Mouse (Mus musculus) frontal cortex, adult 2 months (tissue): Measurements from ENCODE around the gene Gdf1. TPM values are rescaled to one million over a fixed set of nuclear protein-coding genes. Genes with fewer than 3 reads are reported as not detected.

Experiments
- DNase-seq, 2 experiments: peaks; one replicate each; pipeline ENCODE4 v3.0.0; 2022; ENCODE audit warnings: low spot score in 1 of 2; ENCODE audit errors: extremely low spot score in 1 of 2
- polyA plus RNA-seq: library from polyadenylated mRNA; depleted of rRNA; stranded (reverse); fragments of >200 nt; gene quantifications from 2 replicates; pipeline ENCODE4 v1.2.3, GENCODE M21; 2012; rRNA removed

The Gdf1 gene
- polyA plus RNA-seq, 1 experiment, result 34.8 TPM

DNA sequence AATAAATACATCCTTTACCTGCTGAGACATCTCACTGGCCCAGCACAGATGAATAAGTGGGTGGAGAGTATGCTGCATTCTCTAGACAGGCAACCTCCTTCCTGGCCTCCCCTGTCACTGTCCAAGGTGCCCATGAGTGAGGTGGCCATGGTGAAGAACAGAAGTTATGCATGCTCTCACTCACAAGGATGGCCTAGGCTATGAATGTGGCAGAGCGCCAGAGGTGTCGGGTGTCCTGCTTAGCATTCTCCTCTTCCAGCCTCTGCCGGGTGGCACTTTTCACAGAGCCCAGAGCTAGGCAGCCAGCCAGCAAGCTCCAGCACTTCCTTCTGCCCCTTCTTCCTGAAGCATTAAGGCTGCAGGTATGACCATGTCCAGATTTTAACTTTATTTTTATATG, 29.8 kb downstream of the Gdf1 start:
- no peak for DNase-seq

DNA sequence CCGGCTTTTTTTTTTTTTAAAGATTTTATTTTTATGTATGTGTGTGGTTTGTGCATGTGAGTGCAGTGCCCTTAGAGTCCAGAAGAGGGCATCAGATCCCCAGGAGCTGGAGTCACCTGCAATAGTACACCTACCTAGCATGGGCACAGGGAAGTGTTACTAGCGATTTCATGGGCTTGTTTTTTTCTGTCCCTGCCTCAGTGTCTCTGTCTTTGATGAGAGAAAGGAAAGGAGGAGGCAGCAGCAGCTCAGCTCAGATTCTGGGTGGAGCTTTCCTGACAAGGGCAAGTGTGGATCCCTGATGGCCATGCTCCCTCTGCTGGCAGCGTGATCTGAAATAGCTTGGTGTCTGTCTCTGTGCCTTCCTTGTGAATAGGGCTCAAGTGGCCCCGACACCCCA, 31.2 kb downstream of the Gdf1 start:
- DNase-seq, result no peak

DNA sequence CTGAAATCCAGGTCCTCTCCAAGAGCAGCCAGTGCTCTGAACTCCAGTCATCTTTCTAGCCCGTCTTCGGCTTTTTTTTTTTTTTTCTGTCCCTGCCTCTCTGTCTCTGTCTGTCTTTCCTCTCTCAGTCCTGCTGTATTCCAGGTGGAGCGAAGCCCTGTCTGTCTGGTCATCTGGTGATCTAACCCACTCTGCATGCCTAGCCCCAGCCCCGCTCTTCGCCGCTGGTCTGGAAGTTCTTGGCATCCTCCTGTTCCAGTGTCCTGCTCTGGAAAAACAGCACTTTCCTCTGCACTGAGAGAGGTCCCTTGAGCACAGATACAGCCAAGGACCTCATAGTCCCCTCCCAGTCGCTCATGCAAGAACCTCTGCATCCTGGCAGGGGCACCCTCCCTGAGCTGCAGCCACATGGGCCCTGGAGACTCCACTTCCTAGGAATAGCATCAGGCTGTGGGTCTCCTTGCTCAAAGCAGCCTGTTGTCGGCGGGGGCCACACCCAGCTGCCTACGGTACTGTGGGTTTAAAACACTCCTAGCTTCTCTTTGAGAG, 31.9 kb downstream of the Gdf1 start:
- no peak for DNase-seq

DNA sequence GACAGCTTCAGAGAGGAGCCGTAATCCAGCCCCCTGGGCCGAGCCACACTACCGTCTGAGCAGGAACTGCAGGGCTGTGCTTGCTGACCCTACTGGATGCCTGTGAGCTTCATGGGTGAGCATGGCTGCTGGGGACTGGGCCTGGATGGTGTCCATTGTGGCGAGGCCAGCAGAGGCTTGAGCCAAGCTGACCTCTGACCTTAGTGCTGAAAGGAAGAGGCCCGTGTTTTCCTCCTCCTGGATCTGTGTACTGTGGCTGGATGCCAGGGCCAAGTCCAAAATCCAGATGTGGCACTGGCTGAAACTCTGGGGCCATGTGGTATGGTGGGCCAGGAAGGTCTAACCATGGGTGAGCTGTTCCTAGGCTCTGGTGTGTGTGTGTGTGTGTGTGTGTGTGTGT, 34.4 kb downstream of the Gdf1 start:
- DNase-seq, result no peak

DNA sequence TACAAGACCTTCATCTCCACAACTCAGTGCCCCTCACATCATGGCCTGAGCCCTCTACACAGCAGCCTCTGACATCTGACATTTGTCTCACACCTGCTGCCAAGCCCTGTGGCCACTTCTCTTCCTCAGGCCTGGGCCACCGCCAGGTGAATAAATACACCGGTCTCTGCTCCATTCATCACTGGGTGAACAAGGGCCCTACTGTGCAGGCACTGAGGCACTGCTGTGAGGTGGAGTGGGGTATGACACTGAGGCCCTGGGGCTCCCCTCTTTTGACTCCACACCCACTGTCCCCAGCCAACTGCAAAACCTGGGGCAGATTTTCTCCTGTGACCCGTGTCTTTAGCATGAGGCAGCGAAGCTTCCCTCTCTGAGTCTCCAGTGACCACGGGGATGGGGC, 37.0 kb downstream of the Gdf1 start:
- no peak for DNase-seq

DNA sequence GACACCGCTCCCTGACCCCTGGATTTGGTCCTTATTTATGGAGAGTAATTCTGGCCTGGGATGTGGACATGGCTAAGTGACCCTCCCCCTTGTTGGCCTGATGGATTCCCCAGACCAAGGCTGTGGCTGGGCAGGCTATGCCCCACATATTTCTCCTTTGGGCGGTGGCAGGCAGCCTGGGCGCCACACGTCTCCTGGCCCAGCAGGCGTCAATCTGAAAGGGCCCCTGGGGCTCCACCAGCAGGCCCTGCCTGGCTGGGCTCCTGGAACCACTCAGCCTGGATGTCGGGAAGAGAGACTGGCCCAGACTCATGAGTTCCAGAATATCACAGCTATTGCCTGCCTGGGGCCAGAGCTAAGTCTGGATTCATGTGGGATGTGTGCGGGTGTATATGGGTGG, 40.9 kb downstream of the Gdf1 start:
- DNase-seq, result no peak

DNA sequence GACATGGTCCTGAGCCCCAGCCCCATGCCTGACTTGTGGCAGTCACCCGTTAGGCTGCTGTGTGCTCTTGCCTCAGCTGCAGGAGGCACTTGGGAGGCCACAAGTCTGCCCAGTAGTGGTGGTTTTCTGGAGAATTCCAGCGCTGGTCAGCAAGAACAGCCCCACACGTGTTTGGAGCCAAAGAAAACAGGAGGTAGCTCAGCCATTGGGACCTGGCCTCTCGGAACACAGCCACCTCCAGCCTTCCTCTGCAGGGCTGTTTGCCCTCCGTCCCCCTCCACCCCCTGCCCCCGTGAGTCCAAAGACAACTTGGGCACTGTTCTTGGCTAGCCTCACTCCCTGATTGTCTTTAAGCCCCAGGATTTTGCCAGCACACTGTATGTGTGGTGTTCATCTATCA, 42.3 kb downstream of the Gdf1 start:
- DNase-seq, result no peak

DNA sequence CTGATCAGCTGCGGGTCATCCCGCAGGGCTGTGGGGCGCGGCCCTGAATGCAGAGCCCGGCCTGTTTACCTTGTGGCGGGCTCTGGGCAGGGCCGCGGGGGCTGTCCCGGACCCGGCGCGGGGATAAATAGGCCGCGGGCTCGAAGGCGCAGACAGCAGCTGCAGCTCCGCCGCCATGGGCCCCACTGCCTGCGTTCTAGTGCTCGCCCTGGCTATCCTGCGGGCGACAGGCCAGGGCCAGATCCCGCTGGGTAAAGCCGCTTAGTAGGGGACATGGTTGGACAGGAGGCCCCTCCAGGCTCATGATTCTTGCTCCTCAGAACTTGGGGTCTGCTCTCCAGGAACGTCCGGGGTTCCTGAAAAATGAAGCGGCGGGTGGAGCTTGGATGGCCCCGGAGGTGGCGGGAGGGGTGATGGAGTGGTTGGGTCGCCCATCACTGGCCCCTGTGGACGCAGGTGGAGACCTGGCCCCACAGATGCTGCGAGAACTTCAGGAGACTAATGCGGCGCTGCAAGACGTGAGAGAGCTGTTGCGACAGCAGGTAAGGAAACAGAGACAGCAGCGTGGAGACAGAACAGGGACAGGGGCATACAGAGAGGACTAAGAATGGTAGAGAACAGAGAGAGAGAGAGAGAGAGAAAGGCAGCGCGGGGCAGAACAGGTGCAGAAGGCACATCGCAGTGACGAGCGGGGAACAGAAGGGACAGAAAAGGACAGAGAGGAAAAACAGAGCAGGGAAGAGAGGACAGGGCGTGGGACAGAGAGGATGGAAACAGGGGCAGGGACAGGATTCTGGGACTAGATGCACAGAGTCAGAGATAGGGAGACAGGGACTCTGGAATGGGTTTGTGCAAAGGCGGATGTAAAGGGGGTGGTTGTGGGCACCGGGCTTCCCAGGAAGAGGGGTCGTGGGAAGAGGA, 44.0 kb downstream of the Gdf1 start, which contains the start of gene Comp:
Gene Comp (plus strand): TSS at position 162 of the 921 bp plus-strand sequence.
- no peak for DNase-seq

DNA sequence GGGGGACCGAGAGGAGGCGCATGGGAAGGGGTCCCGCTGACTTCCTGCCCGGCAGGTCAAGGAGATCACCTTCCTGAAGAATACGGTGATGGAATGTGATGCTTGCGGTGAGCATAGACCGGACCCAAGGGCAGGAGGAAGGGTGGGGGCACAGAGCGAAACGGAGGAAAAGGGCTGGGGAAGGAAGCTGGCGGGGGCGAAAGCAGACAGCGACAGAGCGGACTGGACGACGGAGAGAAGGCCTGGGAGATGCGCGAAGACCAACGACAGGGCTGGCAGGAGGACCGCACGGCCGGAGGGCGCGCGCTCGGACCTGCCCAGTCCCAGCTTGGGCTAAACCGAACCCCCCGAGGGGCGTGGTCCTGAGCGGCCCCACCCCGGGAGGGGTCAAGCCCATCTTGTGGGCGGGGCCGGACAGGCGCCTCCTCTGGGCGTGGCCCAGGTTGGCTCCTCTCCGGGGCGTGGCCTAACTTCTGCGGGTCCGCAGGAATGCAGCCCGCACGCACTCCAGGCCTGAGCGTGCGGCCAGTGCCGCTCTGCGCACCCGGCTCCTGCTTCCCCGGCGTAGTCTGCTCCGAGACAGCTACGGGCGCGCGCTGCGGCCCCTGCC, 44.8 kb downstream of the Gdf1 start:
- peak in 1 of 2 experiments; percentile 30 for DNase-seq

DNA sequence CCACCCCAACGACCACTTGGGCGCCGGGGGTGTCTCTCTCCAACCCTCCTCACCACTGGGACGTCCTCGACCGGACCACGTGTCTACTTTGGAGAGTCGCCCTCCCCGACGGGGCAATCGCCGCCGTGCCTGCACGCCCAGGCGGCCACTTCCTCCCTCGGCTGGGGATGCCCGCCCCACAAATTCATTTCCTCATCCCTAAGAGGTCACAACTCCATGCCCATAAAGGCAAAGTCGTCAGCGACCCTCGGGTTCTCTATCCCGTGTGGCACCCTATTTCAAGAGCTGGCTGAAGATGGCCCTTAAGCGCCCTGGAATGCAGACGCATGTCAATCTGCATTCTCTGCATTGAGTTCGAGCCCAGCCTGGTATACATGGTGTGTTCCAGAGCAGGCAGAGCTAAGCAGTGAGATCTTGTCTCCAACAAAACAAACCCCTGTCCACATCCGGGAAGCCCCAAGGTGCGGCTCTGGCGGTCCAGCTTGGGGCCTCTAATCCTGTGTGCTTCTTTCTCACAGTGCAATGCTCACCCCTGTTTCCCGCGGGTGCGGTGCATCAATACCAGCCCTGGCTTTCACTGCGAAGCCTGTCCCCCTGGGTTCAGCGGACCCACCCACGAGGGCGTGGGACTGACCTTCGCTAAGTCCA, 45.7 kb downstream of the Gdf1 start:
- no peak for DNase-seq

DNA sequence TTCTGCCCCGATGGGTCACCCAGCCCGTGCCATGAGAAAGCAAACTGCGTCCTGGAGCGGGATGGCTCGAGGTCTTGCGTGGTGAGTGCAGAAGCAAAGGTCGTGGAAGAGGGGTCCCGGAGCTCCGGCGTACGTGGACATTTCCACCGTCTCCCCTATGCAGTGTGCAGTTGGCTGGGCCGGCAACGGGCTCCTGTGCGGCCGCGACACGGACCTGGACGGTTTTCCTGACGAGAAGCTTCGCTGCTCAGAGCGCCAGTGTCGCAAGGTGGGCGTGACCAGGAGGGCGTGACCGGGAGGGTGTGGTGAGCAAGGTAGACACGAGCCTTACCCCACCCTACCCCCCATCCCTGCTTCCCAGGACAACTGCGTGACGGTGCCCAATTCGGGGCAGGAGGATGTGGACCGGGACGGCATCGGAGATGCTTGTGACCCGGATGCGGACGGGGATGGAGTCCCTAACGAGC, 46.7 kb downstream of the Gdf1 start:
- no peak for DNase-seq

DNA sequence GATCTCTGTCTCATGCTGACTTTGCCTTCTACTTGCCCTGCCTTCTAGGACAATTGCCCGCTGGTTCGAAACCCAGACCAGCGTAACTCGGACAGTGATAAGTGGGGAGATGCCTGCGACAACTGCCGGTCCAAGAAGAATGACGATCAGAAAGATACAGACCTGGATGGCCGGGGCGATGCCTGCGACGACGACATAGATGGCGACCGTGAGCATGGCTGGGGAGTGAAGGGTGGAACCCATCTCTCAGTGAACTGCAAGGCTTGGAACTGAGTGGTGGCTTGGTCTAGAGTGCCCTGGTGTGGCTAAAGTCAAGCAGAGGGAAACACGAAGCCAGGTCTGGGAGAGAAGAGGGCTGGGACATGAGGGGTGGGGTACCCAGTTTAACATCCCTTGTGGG, 47.4 kb downstream of the Gdf1 start:
- no peak for DNase-seq

DNA sequence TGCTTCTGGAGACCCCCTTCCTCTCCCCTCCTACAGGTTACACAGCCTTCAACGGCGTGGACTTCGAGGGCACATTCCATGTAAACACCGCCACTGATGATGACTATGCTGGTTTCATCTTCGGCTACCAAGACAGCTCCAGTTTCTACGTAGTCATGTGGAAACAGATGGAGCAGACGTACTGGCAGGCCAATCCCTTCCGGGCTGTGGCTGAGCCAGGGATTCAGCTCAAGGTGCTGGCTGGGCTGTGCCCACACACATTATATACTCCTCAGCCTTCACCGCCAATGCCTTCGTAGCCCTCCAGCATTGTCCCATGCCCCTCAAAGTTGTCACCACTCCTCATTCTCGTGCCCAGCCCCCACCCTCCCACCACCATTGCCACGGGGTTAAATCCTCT, 50.5 kb downstream of the Gdf1 start:
- DNase-seq, result peak in 1 of 2 experiments; percentile 36

Other genes starting within 250 kb of the Gdf1 start
- gene Hapln4, start 246.4 kb upstream of the Gdf1 start, polyA plus RNA-seq, result 34.8 and 43.9 TPM in 2 replicates
- 98.8 and 102 TPM in 2 replicates for gene Ncan, start 208.9 kb upstream of the Gdf1 start, polyA plus RNA-seq
- gene Nr2c2ap, start 198.5 kb upstream of the Gdf1 start, polyA plus RNA-seq, result 23.7 and 23.8 TPM in 2 replicates
- gene Rfxank, start 190.7 kb upstream of the Gdf1 start, polyA plus RNA-seq, result 18.6 and 18.7 TPM in 2 replicates
- 99.2 and 100 TPM in 2 replicates for gene Borcs8, start 190.3 kb upstream of the Gdf1 start, polyA plus RNA-seq
- gene Mef2b, start 190.1 kb upstream of the Gdf1 start, polyA plus RNA-seq, result 0.34 and 0.65 TPM in 2 replicates
- gene Tmem161a, start 157.5 kb upstream of the Gdf1 start, polyA plus RNA-seq, result 83.3 and 108 TPM in 2 replicates
- gene Slc25a42, start 117.5 kb upstream of the Gdf1 start, polyA plus RNA-seq, result 51.0 and 51.3 TPM in 2 replicates
- 102 and 116 TPM in 2 replicates for gene Sugp2, start 95.6 kb upstream of the Gdf1 start, polyA plus RNA-seq
- gene Armc6, start 95.4 kb upstream of the Gdf1 start, polyA plus RNA-seq, result 44.0 and 45.6 TPM in 2 replicates
- gene Homer3, start 47.0 kb upstream of the Gdf1 start, polyA plus RNA-seq, result 18.2 and 18.5 TPM in 2 replicates
- gene Ddx49, start 27.3 kb upstream of the Gdf1 start, polyA plus RNA-seq, result 48.6 and 51.7 TPM in 2 replicates
- 252 and 259 TPM in 2 replicates for gene Cope, start 27.3 kb upstream of the Gdf1 start, polyA plus RNA-seq
- 86.7 and 86.9 TPM in 2 replicates for gene Cers1, start 14.0 kb upstream of the Gdf1 start, polyA plus RNA-seq
- gene Upf1, start 23.5 kb downstream of the Gdf1 start, polyA plus RNA-seq, result 29.5 and 30.8 TPM in 2 replicates
- gene Comp, start 43.7 kb downstream of the Gdf1 start, polyA plus RNA-seq, result 0.19 and 0.26 TPM in 2 replicates
- gene Crtc1, start 109.8 kb downstream of the Gdf1 start, polyA plus RNA-seq, result 103 and 110 TPM in 2 replicates
- 59.4 and 59.6 TPM in 2 replicates for gene Klhl26, start 147.2 kb downstream of the Gdf1 start, polyA plus RNA-seq
- gene Tmem59l, start 157.5 kb downstream of the Gdf1 start, polyA plus RNA-seq, result 263 and 277 TPM in 2 replicates
- 1.8 and 3.4 TPM in 2 replicates for gene Crlf1, start 163.3 kb downstream of the Gdf1 start, polyA plus RNA-seq
- gene Rex1bd, start 176.9 kb downstream of the Gdf1 start, polyA plus RNA-seq, result 197 and 210 TPM in 2 replicates
- 901 and 1,108 TPM in 2 replicates for gene Uba52, start 181.0 kb downstream of the Gdf1 start, polyA plus RNA-seq
- 560 and 609 TPM in 2 replicates for gene Fkbp8, start 197.9 kb downstream of the Gdf1 start, polyA plus RNA-seq
- 60.6 and 61.4 TPM in 2 replicates for gene Kxd1, start 198.1 kb downstream of the Gdf1 start, polyA plus RNA-seq
- 25.1 and 25.6 TPM in 2 replicates for gene Ell, start 209.6 kb downstream of the Gdf1 start, polyA plus RNA-seq